ENCODE assay signal across 14 mouse cellular contexts in genomic region chr19:16273021-16273420, GRCm38 (mm10).
"Had no signal": no experiment of that assay in that cellular context is flagged by ENCODE, and none has a peak within 500 bp of the region (broad histone marks: within the 10 kb centered on the region; RNA-seq: fewer than 3 reads in every experiment).

No protein-coding gene starts in this region.

- H3K27me3 ChIP-seq: liver, embryonic 15.5 days had no signal

- H3K4me1 ChIP-seq: liver, embryonic 15.5 days had no signal

- H3K4me2 ChIP-seq: liver, embryonic 11.5 days; liver, embryonic 15.5 days; lung, embryonic 14.5 days had no signal

- H3K9me3 ChIP-seq: liver, embryonic 15.5 days had no signal

- H3K9ac ChIP-seq: liver, embryonic 15.5 days; lung, embryonic 14.5 days had no signal

- DNase-seq: kidney, adult 11 months; kidney, postnatal 10 days; kidney, postnatal 4 days; lung, embryonic 14.5 days; lung, postnatal 14 days; midbrain, embryonic 14.5 days; retina, postnatal 1 day; right cerebral cortex, postnatal 4 days; spleen, adult 18-20 months; thymus, postnatal 4 days had no signal

- H3K36me3 ChIP-seq: liver, embryonic 15.5 days had no signal

- H3K27ac ChIP-seq: layer of hippocampus, adult 2 months; liver, embryonic 15.5 days; macrophage had no signal

- H3K4me3 ChIP-seq: layer of hippocampus, adult 2 months; liver, embryonic 15.5 days had no signal
